Mouse (Mus musculus): ENCODE results near the gene Herpud1. TPM values are rescaled to one million over a fixed set of nuclear protein-coding genes. Genes with fewer than 3 reads are reported as not detected.

The Herpud1 gene
- total RNA-seq, 2 experiments from 2014 or later: 80.3 to 81.6 TPM

- no peak for ATAC-seq (replicated peaks; ENCODE audit: poor library complexity, severe bottlenecking)
Measured at GRCm38 (mm10) chr8:94372955-94373599, 13.2 kb upstream of the Herpud1 start.

GRCm38 (mm10) chr8:94375551-94375991, 10.7 kb upstream of the Herpud1 start:
- peak; percentile 43 for ATAC-seq (replicated peaks; ENCODE audit: poor library complexity, severe bottlenecking)

DNA sequence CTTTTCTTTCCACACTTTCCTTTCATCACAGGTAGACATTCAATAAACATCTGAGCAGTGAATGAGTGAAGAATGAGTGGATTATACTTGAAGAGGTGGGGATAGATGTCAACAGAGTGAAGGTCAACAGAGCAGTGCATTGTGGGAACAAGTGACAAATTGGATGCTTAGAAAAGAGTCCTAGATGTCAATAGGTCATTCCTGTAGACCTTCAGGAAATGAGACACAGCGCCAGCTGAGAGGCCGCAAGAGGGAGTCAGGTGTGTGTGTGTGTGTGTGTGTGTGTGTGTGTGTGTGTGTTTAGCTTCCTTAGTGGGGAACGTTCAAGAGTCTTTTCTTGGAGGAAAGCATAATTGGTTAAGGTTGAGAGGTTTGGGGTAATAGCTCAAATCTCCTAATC, 10.1 kb upstream of the Herpud1 start:
- ATAC-seq (replicated peaks; ENCODE audit: poor library complexity, severe bottlenecking): no peak

DNA sequence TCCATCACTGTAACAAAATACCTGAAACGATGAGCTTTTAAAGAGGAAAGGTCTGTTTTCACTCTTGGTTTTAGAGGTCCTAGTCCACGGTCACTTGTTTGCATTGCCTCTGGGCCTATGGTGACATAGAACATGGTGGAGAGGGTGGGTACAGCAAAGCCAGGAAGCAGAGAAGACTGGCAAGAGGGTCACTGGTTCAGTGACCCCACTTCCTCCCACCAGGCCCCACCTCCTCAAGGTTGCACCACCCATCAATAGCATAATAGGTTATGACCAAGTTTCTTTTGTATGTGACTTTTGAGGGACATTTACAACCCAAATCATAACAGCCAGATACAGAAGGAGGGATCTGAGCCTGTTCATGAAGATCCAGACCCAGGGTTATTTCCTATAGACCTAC, 9.7 kb upstream of the Herpud1 start:
- ATAC-seq (replicated peaks; ENCODE audit: poor library complexity, severe bottlenecking): peak; percentile 61

DNA sequence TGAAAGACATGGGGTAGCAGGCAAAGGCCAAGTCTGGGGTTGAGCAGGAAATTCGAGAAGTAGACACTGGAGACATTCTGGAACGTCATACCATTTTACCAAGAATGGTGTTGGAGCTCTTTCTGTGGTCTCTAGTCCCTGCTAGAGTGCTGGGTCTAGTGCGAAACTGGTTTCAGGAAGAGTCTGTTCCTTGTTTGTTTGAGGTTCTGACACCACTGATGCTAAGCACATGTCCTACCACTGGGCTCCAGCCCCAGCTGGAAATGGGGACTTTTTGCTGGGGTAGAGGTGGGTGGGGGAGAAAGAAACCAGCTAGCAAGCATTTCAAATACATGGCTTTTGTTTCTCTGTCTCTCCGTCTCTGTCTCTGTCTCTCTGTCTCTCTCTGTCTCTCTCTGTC, 9.2 kb upstream of the Herpud1 start:
- ATAC-seq (replicated peaks; ENCODE audit: poor library complexity, severe bottlenecking): peak; percentile 84

DNA sequence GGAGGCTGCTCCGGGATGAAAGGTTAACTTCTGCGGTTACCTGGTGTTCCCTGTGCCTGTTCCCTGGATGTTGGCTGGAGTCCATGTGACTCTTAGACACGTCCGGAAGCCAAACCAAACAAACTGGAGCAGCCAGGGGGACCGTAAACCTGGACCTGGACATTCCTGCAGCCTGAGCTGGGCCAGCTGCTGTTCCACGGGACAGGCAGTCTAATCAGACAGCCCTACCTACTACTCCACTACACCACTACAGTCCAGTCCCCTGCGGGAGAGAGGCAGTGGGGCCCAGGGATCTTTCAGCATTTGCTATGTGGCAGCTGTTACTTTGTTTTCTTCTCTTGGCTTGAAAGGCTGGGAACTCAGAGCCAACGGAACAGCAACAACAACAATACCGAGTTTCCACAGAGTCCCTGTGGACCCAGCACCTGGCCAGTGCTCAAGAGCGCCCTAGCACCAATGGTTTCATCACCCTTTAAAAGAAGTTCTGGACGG, 8.5 kb upstream of the Herpud1 start:
- ATAC-seq (replicated peaks; ENCODE audit: poor library complexity, severe bottlenecking): no peak

GRCm38 (mm10) chr8:94378763-94379415, 7.3 kb upstream of the Herpud1 start:
- no peak for ATAC-seq (replicated peaks; ENCODE audit: poor library complexity, severe bottlenecking)

DNA sequence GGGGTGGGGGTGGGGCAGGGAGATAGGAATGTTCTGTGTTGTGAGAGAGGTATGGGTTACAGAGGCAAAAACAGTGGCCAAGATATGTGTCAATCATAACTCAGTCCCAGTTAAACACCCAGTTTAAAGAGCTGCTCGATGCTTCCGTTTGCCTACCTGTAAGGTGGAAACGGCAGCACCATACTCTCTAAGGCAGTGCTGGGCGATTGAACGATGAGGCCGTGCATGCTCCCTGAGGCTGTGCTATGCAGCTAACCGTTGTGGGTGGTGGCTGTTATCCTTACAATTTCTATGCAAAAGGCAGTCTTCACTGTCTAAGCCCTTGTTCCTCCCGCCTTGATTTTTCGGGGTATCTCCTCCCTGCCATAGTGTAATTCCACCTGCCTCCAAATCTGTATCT, 6.6 kb upstream of the Herpud1 start:
- no peak for ATAC-seq (replicated peaks; ENCODE audit: poor library complexity, severe bottlenecking)

DNA sequence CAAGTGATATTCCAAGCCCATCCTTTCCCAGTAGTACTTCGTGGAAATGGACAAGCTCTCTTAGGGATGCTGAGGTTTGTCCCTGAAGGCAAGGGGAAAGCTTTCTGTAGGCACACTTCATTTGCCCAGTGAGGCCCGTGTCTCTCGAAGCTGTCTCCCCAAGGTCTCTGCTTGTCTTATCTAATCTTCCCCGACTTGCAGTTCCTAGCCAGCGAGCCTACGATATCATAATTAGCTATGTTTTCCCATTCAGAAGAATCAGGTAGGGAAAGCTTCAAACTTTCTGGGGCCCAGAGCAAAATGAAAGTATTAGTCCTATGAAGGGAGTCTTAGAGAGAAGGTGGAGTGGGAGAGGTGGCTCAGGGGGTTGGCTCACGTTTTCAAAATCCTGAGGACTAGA, 2.1 kb upstream of the Herpud1 start:
- ATAC-seq (replicated peaks; ENCODE audit: poor library complexity, severe bottlenecking): no peak

DNA sequence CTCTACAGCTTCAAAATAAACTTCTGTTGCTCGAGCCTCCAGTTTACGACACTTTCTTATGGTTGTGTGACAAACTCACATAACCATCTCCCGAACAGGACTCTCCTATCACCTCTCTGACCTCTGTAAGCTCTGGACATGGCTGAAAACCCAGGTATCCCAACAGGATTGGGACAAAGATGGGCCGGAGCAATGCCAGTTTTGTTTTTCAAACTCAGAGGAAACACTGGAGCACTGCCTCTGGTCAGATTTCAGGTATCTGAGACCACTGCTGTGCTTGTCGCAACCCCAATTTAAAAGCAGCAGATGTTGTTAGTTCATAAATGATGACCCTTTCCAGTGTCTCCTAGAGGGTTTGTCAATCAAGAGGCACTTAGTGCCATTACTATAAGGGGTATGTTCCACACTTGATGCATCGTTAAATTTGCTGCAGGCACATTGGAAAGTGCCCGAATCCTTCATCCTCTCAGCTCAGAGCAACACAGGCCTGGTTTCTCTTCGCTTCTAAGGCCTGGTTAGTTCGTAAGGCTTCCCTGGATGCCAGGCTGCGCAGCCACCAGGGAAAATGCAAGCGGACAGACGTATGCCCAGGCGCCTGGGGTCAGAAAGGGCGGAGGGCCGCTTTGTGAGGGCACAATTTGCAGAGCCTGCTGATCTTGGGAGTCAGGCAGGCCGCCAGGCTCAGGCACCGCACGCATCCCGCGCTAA, 578 bp upstream of the Herpud1 start:
- no peak for ATAC-seq (replicated peaks; ENCODE audit: poor library complexity, severe bottlenecking)

DNA sequence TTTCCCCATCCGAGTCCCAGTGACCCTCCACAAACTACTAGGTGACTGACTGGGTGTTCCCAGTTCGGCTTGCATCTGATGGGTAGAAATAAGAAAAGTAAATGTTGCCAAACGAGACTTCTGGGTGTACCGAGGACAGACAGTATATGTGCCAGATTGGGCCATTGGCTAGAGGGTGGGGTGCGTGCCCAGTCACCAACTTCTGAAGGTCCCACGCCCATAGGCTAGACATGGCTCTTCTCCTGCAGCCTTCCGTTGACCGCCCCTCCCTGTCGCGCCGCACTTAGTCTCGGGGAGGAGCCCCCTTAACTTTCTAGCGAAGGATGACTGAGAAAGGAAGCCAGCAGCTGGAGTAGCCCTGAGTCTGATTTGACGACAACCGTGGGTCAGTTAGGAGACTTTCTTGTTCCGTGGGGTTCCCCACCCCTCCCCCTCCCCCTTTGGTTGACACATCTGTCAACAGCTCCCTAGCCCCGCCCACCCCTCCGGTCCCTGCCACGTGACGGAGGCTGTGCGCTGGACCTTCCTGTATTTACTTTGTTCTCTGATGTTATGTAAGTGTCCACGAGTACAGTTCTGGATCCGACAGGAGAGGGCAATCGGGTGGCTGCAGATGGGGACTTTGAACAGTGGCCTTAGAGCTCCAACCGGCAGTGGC, 918 bp downstream of the Herpud1 start:
- peak; percentile 54 for ATAC-seq (replicated peaks; ENCODE audit: poor library complexity, severe bottlenecking)

GRCm38 (mm10) chr8:94387785-94388184, 1.5 kb downstream of the Herpud1 start:
- ATAC-seq (replicated peaks; ENCODE audit: poor library complexity, severe bottlenecking): no peak

GRCm38 (mm10) chr8:94389531-94389930, 3.3 kb downstream of the Herpud1 start:
- no peak for ATAC-seq (replicated peaks; ENCODE audit: poor library complexity, severe bottlenecking)

- ATAC-seq (replicated peaks; ENCODE audit: poor library complexity, severe bottlenecking): no peak
Measured at GRCm38 (mm10) chr8:94390429-94390828, 4.2 kb downstream of the Herpud1 start.

DNA sequence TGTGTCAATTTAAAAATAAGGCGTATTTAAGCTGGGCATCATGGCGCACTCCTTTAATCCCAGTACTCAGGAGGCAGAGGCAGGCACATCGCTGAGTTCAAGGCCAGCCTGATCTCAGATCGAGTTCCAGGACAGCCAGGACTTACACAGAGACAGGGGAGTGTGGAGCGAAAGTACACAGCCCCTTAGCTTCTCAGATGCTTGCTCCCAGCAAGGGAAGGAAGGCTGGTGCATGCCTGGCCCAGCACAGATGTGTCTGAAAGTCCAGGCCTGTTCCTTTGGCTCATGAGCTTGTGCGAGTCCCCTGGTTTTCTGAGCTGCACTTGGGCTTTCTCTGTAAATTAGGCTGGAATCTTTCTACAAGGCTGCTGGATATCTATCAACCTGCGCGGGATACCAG, 4.7 kb downstream of the Herpud1 start:
- ATAC-seq (replicated peaks; ENCODE audit: poor library complexity, severe bottlenecking): no peak

- ATAC-seq (replicated peaks; ENCODE audit: poor library complexity, severe bottlenecking): peak; percentile 48
Measured at GRCm38 (mm10) chr8:94392147-94392546, 5.9 kb downstream of the Herpud1 start.

DNA sequence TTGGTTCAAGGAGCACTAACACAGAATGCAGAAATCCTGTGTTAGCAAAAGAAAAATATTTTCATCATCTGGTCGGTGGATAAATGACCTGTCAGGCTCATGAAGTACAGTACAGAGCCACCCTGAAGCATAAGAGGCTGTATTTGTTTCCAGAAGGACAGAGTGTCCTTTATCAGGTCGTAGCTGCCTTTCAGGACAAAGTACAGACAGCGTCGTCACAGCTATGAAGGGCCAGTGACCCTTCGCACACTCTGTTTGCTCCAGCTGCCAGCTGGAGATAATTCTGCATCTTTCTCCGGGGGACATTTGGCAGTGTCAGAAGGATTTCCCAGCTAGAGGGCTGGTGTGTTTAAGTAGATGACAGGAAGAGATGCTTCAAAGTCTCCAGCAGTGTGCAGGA, 6.4 kb downstream of the Herpud1 start:
- no peak for ATAC-seq (replicated peaks; ENCODE audit: poor library complexity, severe bottlenecking)

DNA sequence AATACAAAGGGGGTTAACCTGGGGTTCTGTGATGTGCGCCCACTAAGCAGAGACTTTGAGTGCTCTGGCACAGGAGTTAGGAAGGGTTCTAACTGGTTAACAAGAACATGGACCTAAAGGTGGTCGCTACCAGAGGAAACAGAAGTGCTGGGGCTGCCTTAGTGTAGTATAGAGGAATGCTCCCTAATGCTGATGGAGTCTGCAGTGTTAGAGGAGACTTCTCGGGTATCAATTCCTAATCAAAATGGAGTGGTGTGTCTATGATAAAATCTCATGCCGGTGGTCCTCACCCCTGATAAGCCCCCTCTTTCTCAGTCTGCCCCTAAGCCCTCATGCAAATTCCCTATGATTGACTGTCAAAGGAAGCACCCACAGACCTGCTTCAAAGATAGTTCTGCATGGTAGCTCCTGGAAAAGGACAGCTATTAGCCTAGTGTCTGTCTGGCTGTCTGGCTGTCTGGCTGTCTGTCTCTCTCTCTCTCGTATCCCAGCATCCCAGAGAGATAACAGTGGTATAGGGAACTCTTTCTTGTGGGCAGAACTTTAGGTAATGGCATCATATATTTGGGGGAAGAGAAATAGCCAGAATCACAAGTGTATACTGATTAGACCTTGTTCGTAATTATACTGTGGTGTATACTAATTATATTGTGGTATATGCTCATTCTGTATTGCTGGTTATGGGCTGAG, 9.8 kb downstream of the Herpud1 start:
- ATAC-seq (replicated peaks; ENCODE audit: poor library complexity, severe bottlenecking): no peak

GRCm38 (mm10) chr8:94396964-94397657, 10.9 kb downstream of the Herpud1 start:
- ATAC-seq (replicated peaks; ENCODE audit: poor library complexity, severe bottlenecking): peak; percentile 81

DNA sequence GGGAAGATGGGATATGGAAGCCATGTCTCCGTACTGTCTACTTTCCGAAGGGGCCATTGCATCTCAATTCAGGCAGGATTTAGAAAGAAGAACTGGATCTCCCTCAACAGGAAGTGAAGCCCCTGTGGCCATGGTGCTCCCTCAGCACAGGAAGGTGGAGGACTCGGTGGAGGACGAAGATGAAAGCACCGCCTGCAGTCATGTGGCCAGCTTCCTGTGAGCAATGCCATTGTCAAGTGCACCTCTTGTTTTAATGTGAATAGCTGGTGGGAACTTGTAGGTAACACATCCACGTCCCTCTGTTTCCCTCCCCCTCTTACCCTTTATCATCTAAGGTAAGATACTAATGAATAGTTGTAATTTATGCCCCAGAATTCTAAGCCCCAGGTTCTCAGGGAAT, 12.3 kb downstream of the Herpud1 start:
- ATAC-seq (replicated peaks; ENCODE audit: poor library complexity, severe bottlenecking): peak; percentile 61
